Mouse (Mus musculus) stomach, postnatal 0 days (tissue): ENCODE results near the gene Tspan14.

Experiments
- CTCF ChIP-seq: IDR thresholded peaks from 2 replicates; pipeline ENCODE4 v1.5.1; 2016; ENCODE audit warnings: antibody characterized with exemption, low read depth, mild to moderate bottlenecking, moderate library complexity
- EP300 ChIP-seq: optimal IDR thresholded peaks from 2 replicates; pipeline ENCODE3; 2016; ENCODE audit warnings: antibody characterized with exemption

GRCm38 (mm10) chr14:41001576-41001975 is 35.0 kb upstream of the Tspan14 start:
- TF ChIP-seq CTCF (no peak), EP300 (no peak)
